Mouse (Mus musculus) intestine, postnatal 0 days (tissue): ENCODE data around the gene Med12l. TPM values are rescaled to one million over a fixed set of nuclear protein-coding genes. Genes with fewer than 3 reads are reported as not detected.

Experiments
- ATAC-seq: fragments of 200-750 bp; cut with Nextera tagmentation; 2 replicates; pipeline ENCODE4 v1.8.0; 2017; ENCODE audit warnings: mild to moderate bottlenecking, moderate TSS enrichment, moderate library complexity
- H3K27ac ChIP-seq: fragments of 300-500 bp; sonication (generic); 2 replicates; pipeline ENCODE4 v1.5.1; 2014; ENCODE audit warnings: mild to moderate bottlenecking, low read depth, low read length, moderate library complexity
- H3K27me3 ChIP-seq: fragments of 300-500 bp; sonication (generic); replicated peaks from 2 replicates; pipeline ENCODE4 v1.6.1; 2014; ENCODE audit warnings: low read length, mixed read lengths; ENCODE audit not compliant: control insufficient read depth, insufficient read depth
- H3K36me3 ChIP-seq: fragments of 300-500 bp; sonication (generic); 2 replicates; pipeline ENCODE4 v1.6.1; 2014; ENCODE audit warnings: mild to moderate bottlenecking, moderate library complexity; ENCODE audit not compliant: control insufficient read depth, insufficient read depth
- H3K4me1 ChIP-seq: fragments of 300-500 bp; sonication (generic); replicated peaks from 2 replicates; pipeline ENCODE4 v1.6.1; 2014; ENCODE audit warnings: antibody characterized with exemption, low read length, mixed read lengths; ENCODE audit not compliant: control insufficient read depth, insufficient read depth
- H3K4me2 ChIP-seq: fragments of 300-500 bp; sonication (generic); replicated peaks from 2 replicates; pipeline ENCODE4 v1.6.1; 2014; ENCODE audit warnings: low read depth, mild to moderate bottlenecking, moderate library complexity
- H3K4me3 ChIP-seq: fragments of 300-500 bp; sonication (generic); 2 replicates; pipeline ENCODE4 v1.5.1; 2014; ENCODE audit warnings: low read depth, low read length
- H3K9ac ChIP-seq: fragments of 300-500 bp; sonication (generic); 2 replicates; pipeline ENCODE4 v1.6.1; 2014; ENCODE audit warnings: mild to moderate bottlenecking, low read depth, low read length
- H3K9me3 ChIP-seq: fragments of 300-500 bp; sonication (generic); 2 replicates; pipeline ENCODE4 v1.6.1; 2016; ENCODE audit warnings: mixed run types; ENCODE audit not compliant: control insufficient read depth
- CTCF ChIP-seq: sonication (generic); IDR thresholded peaks from 2 replicates; pipeline ENCODE4 v1.5.1; 2016; ENCODE audit warnings: low read depth, mild to moderate bottlenecking, control low read depth, antibody characterized with exemption, moderate library complexity
- WGBS: fragments of 180-500 bp; shearing (Covaris S2); extraction: QIAGEN DNeasy Blood & Tissue Kit; methylation state at CpG from one replicate; pipeline ENCODE4 v1.1.7; 2014; 5-methylcytosine and 5-hydroxymethylcytosine counted together
- polyA plus RNA-seq: library from polyadenylated mRNA; unstranded; fragments of >200 nt; fragmentation: Nextera tagmentation; extraction: Ambion mirVana; gene quantifications from 2 replicates; pipeline ENCODE4 v1.2.1, GENCODE M21; 2015

Gene Med12l
- polyA plus RNA-seq, 1 experiment from 2014 or later, result 0.42 TPM

- 0 out of 2 replicates have a peak, but pooled peaks cover 10% of the 10 kb centered on the region for H3K36me3 ChIP-seq
- WGBS, result 85% methylated on average over 2 of the region's 2 CpGs
- H3K4me1 ChIP-seq, result no peaks in the 10 kb centered on the region
These were observed 322.9 kb downstream of the Med12l start for GRCm38 (mm10) chr3:59328526-59328925.

GRCm38 (mm10) chr3:59341647-59342427 lies 336.2 kb downstream of the Med12l start:
- no peak for TF ChIP-seq CTCF
- peak overlapping the region; percentile 1; the same call in 1 of the 2 replicates for H3K4me2 ChIP-seq
- H3K9me3 ChIP-seq, result no peaks in the 10 kb centered on the region
- no peak for ATAC-seq
- H3K27ac ChIP-seq, result no peak overlapping the region
- H3K4me3 ChIP-seq, result no peak overlapping the region
- H3K9ac ChIP-seq, result no peak overlapping the region
- no peaks in the 10 kb centered on the region for H3K27me3 ChIP-seq
- 71% methylated on average over 11 of the region's 11 CpGs for WGBS
- no peaks in the 10 kb centered on the region for H3K36me3 ChIP-seq
- H3K4me1 ChIP-seq, result no peaks in the 10 kb centered on the region

More at GRCm38 (mm10) chr3:59328526-59328925, 322.9 kb downstream of the Med12l start:
- H3K27ac ChIP-seq, result no peak overlapping the region
- H3K27me3 ChIP-seq, result no peaks in the 10 kb centered on the region
- no peak overlapping the region for H3K4me3 ChIP-seq
- no peaks in the 10 kb centered on the region for H3K9me3 ChIP-seq
- no peak for ATAC-seq
- H3K4me2 ChIP-seq, result no peak overlapping the region
- H3K9ac ChIP-seq, result no peak overlapping the region
- TF ChIP-seq CTCF, result no peak

- Histone ChIP-seq H3K27me3 (no peaks in the 10 kb centered on the region), H3K27ac (no peak overlapping the region), H3K9ac (no peak overlapping the region), H3K4me2 (peak overlapping the region; percentile 81), H3K9me3 (no peaks in the 10 kb centered on the region), H3K4me3 (peak overlapping the region; percentile 62; the same call in 1 of the 2 replicates), H3K4me1 (no peaks in the 10 kb centered on the region), H3K36me3 (no peaks in the 10 kb centered on the region)
- 62% methylated on average over 4 of the region's 4 CpGs for WGBS
- ATAC-seq, result no peak
- TF ChIP-seq CTCF, result no peak
These were observed 337.4 kb downstream of the Med12l start for GRCm38 (mm10) chr3:59343026-59343425.

- no peak; the same call in 1 of the 2 replicates for TF ChIP-seq CTCF
- no peaks in the 10 kb centered on the region for H3K27me3 ChIP-seq
- H3K4me2 ChIP-seq, result peak within 1 kb of the TSS; percentile 81
- H3K27ac ChIP-seq, result peak within 1 kb of the TSS; percentile 30
- 3% methylated on average over 23 of the region's 23 CpGs for WGBS
- H3K4me1 ChIP-seq, result no peaks in the 10 kb centered on the region
- ATAC-seq, result peak; percentile 41
- peak within 1 kb of the TSS; percentile 48 for H3K9ac ChIP-seq
- no peaks in the 10 kb centered on the region for H3K36me3 ChIP-seq
- peak within 1 kb of the TSS; percentile 62 for H3K4me3 ChIP-seq
- H3K9me3 ChIP-seq, result no peaks in the 10 kb centered on the region
These were observed 338.7 kb downstream of the Med12l start, which contains the start of gene Igsf10 for GRCm38 (mm10) chr3:59344065-59344905. TSS of gene Igsf10 (minus strand) at chr3:59344394.

GRCm38 (mm10) chr3:59351768-59352167 lies 346.1 kb downstream of the Med12l start:
- Histone ChIP-seq H3K4me1 (no peaks in the 10 kb centered on the region), H3K36me3 (no peaks in the 10 kb centered on the region), H3K4me3 (no peak overlapping the region), H3K9ac (no peak overlapping the region), H3K27me3 (no peaks in the 10 kb centered on the region), H3K4me2 (no peak overlapping the region), H3K9me3 (no peaks in the 10 kb centered on the region), H3K27ac (no peak overlapping the region)
- ATAC-seq, result no peak
- TF ChIP-seq CTCF, result no peak

GRCm38 (mm10) chr3:59354156-59354555 lies 348.5 kb downstream of the Med12l start:
- Histone ChIP-seq H3K9ac (no peak overlapping the region), H3K27me3 (no peaks in the 10 kb centered on the region), H3K9me3 (no peaks in the 10 kb centered on the region), H3K27ac (no peak overlapping the region), H3K4me3 (no peak overlapping the region), H3K4me2 (no peak overlapping the region), H3K36me3 (no peaks in the 10 kb centered on the region), H3K4me1 (no peaks in the 10 kb centered on the region)
- WGBS, result 88% methylated on average over 3 of the region's 3 CpGs
- TF ChIP-seq CTCF, result no peak
- ATAC-seq, result no peak
